Comparison of ENCODE assay signal across 18 mouse cellular contexts in the genomic region with DNA sequence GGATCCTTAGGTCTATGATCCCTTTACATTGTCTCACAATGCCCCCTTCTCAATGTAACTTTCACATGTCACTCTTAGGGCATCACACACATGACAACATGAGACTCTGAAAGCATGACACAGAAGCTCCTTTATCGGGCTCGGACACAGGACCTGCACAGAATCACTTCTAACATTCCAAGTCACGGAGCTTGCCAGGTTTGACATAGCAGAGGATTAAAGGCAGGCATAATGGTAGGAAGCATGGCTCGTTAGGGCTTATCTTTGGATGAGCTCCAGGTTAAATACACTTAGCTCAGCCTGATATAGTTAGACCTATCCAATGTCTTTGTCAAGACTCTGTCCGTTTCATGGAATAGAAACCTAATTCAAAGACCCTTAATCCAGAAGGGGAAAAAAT.
DNase-seq lines count a peak whose midpoint lies in the region; ATAC-seq and TF ChIP-seq lines count a peak whose summit lies in the region.
"Had no signal": no experiment of that assay in that cellular context is flagged by ENCODE, and none has a peak within 500 bp of the region (broad histone marks: within the 10 kb centered on the region; RNA-seq: fewer than 3 reads in every experiment).

No protein-coding gene starts in this region.

- DNase-seq in heart, adult 2 months = no peak
- DNase-seq in heart, postnatal 36 days = no peak
- DNase-seq in Patski (ENCODE audit: low read depth, low spot score) = peak; percentile 28
- DNase-seq in heart, postnatal 4 days = peak; percentile 29
- DNase-seq: adrenal gland, adult 2 months; adrenal gland, postnatal 25 days; cerebellum, adult 2 months; cerebellum, postnatal 10 days; gastrocnemius, postnatal 36 days; kidney, adult 8-10 months had no signal

- no peak overlapping the region for H3K4me2 ChIP-seq in heart, embryonic 12.5 days
- H3K4me2 ChIP-seq in heart, embryonic 16.5 days (ENCODE audit: low read depth, low read length) = peak overlapping the region; percentile 43
- H3K4me2 ChIP-seq: forebrain, embryonic 15.5 days; hindbrain, embryonic 12.5 days had no signal

- H3K9me3 ChIP-seq in heart, embryonic 12.5 days (replicated peaks) = no peaks in the 10 kb centered on the region
- no peaks in the 10 kb centered on the region; the same call in none of the 2 replicates for H3K9me3 ChIP-seq in heart, embryonic 16.5 days (replicated peaks; ENCODE audit: control insufficient read depth, low read length)
- H3K9me3 ChIP-seq: forebrain, embryonic 15.5 days; hindbrain, embryonic 12.5 days had no signal

- no peak for TF ChIP-seq POLR2A in heart, adult 2 months (IDR thresholded peaks at IDR 0.05; ENCODE audit: insufficient read depth, low read depth, low read length)

- H3K79me2 ChIP-seq in heart, adult 2 months (replicated peaks; ENCODE audit: control insufficient read depth, insufficient read depth, low read length) = no peaks in the 10 kb centered on the region

- H3K36me3 ChIP-seq in heart, embryonic 12.5 days = no peaks in the 10 kb centered on the region
- no peaks in the 10 kb centered on the region for H3K36me3 ChIP-seq in heart, adult 2 months (ENCODE audit: control insufficient read depth, insufficient read depth, low read length)
- H3K36me3 ChIP-seq in heart, embryonic 16.5 days (ENCODE audit: control insufficient read depth, insufficient read depth) = no peaks in the 10 kb centered on the region
- H3K36me3 ChIP-seq: forebrain, embryonic 15.5 days; hindbrain, embryonic 12.5 days had no signal

- H3K4me3 ChIP-seq in heart, embryonic 12.5 days = no peak overlapping the region
- H3K4me3 ChIP-seq in heart, adult 2 months = no peak overlapping the region
- no peak overlapping the region for H3K4me3 ChIP-seq in heart, embryonic 16.5 days (ENCODE audit: low read length)
- H3K4me3 ChIP-seq: forebrain, embryonic 15.5 days; hindbrain, embryonic 12.5 days had no signal

- CTCF ChIA-PET in Patski (lab: Charles Lee) = interaction anchor here (0.9 to 1.9 kb wide), 4 partner anchors 9 to 13 kb away, joined by 3 to 9 read pairs (median 4); no protein-coding TSS in a partner anchor

- H3K27me3 ChIP-seq in heart, embryonic 12.5 days (replicated peaks) = no peaks in the 10 kb centered on the region
- no peaks in the 10 kb centered on the region for H3K27me3 ChIP-seq in heart, adult 2 months (ENCODE audit: control insufficient read depth, insufficient read depth, low read length)
- no peaks in the 10 kb centered on the region for H3K27me3 ChIP-seq in heart, embryonic 16.5 days (ENCODE audit: control insufficient read depth, insufficient read depth, low read length)
- no peaks in the 10 kb centered on the region for H3K27me3 ChIP-seq in Patski
- H3K27me3 ChIP-seq: CH12.LX; forebrain, embryonic 15.5 days; hindbrain, embryonic 12.5 days had no signal

- no peak overlapping the region for H3K27ac ChIP-seq in heart, embryonic 12.5 days (ENCODE audit: poor library complexity, severe bottlenecking)
- H3K27ac ChIP-seq in heart, adult 2 months = no peak overlapping the region
- peak overlapping the region; percentile 54 for H3K27ac ChIP-seq in heart, embryonic 16.5 days (ENCODE audit: low read length)
- H3K27ac ChIP-seq: forebrain, embryonic 15.5 days; hindbrain, embryonic 12.5 days had no signal

- H3K4me1 ChIP-seq in heart, embryonic 12.5 days (replicated peaks) = peaks cover 20% of the 10 kb centered on the region
- H3K4me1 ChIP-seq in heart, adult 2 months (ENCODE audit: control insufficient read depth, insufficient read depth, low read length) = peaks cover 1% of the 10 kb centered on the region
- H3K4me1 ChIP-seq in heart, embryonic 16.5 days (ENCODE audit: control insufficient read depth, insufficient read depth, low read length) = peaks cover 15% of the 10 kb centered on the region
- H3K4me1 ChIP-seq: hindbrain, embryonic 12.5 days had no signal

- no peak overlapping the region for H3K9ac ChIP-seq in heart, embryonic 12.5 days
- no peak overlapping the region for H3K9ac ChIP-seq in heart, adult 2 months (ENCODE audit: low read depth, low read length)
- H3K9ac ChIP-seq in heart, embryonic 16.5 days (ENCODE audit: low read length) = no peak overlapping the region
- H3K9ac ChIP-seq: forebrain, embryonic 15.5 days; hindbrain, embryonic 12.5 days had no signal

- TF ChIP-seq CTCF in heart, adult 2 months (IDR thresholded peaks at IDR 0.05) = no peak
- no peak for TF ChIP-seq CTCF in Patski (IDR thresholded peaks at IDR 0.05)

- no peak for TF ChIP-seq EP300 in heart, adult 2 months (IDR thresholded peaks at IDR 0.05; ENCODE audit: insufficient read depth, low read depth, low read length)

- in situ Hi-C loops in Patski (cut with MboI; ENCODE audit: low pct_unique_long_range_greater_than_20kb) = loop anchor here (10.0 kb wide), 1 partner anchor 256 kb away; no protein-coding TSS in a partner anchor

- POLR2A ChIA-PET in Patski (lab: Charles Lee) = no interaction called here

- intact Hi-C loops in heart, adult 2 months (cut with DNase I) = no loop called here
- intact Hi-C loops in heart, postnatal 36 days (cut with DNase I) = no loop called here

- WGBS in heart, embryonic 12.5 days = 11% methylated on average over 5 of the region's 5 CpGs
- WGBS in heart, adult 2 months = 14% methylated on average over 5 of the region's 5 CpGs
- WGBS in heart, embryonic 16.5 days = 19% methylated on average over 5 of the region's 5 CpGs

- ATAC-seq in heart, embryonic 12.5 days (ENCODE audit: insufficient number of reproducible peaks, low FRiP score) = peak; percentile 42; the same call in 1 of the 2 replicates
- ATAC-seq in heart, embryonic 16.5 days (replicated peaks; ENCODE audit: extremely low read depth, insufficient read depth, low FRiP score) = peak; percentile 77
- peak; percentile 62 for ATAC-seq in Patski
- ATAC-seq: forebrain, embryonic 15.5 days; hindbrain, embryonic 16.5 days; inflammation-experienced regulatory T-cells, adult 6 months; intestine, postnatal 0 days had no signal

Comparison
In these comparisons a context has a peak if more than half of its experiments do, and no peak if none do; other contexts are left out.
1. DNase-seq: peak in Patski (single experiment) and heart, postnatal 4 days (single experiment); none in heart, adult 2 months (0 of 2) and heart, postnatal 36 days (0 of 2).
2. Peak in every context shown above with its lines, with median percentiles within 50 percentile points of each other: ATAC-seq.